Mouse (Mus musculus): ENCODE data around the gene Herc3.
"Not testable (repeated sequence)": the region's sequence is repeated elsewhere in the genome, so short reads cannot be mapped to it uniquely, and the experiment has no call there.

The Herc3 gene

GRCm38 (mm10) chr6:58831232-58832009 is at the start of gene Herc3:
Herc3 (plus strand) TSS chr6:58831465.
- DNase-seq = peak; percentile 84

- DNase-seq = no peak
These were observed 29.9 kb upstream of the Herc3 start for GRCm38 (mm10) chr6:58801394-58801793.

DNA sequence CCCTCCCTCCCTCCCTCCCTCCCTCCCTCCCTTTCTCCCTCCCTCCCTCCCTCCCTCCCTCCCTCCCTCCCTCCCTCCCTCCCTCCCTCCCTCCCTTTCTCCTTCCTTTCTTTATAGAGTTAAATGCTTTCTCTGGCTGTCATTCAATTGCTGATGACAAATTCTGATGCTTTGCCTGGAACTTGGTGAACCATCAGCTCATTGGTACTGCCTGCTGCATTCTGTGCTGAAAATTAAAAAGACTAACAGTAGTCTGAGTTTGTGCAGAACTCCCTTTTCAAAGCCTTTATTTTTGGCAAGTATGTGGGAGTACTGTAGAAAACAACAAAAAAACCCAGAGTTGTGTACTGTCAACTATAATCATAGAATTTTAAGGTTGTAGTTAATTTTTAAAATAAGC is 16.9 kb upstream of the Herc3 start:
- no peak for DNase-seq

DNA sequence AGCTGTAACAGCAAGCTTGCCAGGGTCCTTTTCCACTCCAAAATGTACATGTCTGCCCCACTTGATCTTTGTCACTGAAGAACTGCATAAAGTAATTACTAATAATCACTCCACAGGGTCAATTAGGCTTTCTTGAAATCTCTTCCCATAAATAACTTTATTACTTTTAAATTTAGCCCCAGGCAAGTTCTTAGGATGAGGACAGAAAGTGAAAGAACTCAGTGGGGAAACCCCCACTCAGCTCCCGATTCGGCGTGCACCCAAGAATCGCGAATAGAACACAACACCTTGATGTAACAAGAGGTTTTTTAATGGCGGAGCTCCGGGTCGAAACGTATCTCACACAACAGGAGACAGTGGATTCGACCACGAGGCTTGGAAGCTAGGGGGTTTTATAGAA is 14.2 kb upstream of the Herc3 start:
- not testable (repeated sequence) for DNase-seq

- DNase-seq = no peak
These were observed 5.6 kb upstream of the Herc3 start for GRCm38 (mm10) chr6:58825619-58826018.

DNA sequence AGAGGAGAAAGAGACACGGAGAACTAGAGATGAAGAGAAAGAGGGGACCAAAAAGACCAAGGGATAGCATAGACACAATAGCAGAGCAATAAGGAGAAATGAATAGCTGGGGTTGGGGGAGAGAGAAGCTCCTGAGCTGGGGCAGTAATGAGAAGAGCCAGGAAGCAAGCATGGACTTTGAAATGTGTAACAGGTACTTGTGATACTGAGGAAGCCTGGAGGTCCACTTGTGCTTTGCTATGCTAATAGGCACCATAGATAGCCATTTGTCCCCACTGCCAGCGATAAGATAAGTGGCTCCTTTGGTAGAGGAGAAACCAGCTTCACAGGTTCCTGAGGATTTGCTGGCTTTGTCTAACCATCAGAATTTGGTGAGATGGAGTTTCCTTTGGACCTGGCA is 5.2 kb upstream of the Herc3 start:
- DNase-seq = no peak

GRCm38 (mm10) chr6:58828582-58828981 is 2.7 kb upstream of the Herc3 start:
- no peak for DNase-seq

GRCm38 (mm10) chr6:58830840-58831231 is 429 bp upstream of the Herc3 start:
- no peak for DNase-seq

DNA sequence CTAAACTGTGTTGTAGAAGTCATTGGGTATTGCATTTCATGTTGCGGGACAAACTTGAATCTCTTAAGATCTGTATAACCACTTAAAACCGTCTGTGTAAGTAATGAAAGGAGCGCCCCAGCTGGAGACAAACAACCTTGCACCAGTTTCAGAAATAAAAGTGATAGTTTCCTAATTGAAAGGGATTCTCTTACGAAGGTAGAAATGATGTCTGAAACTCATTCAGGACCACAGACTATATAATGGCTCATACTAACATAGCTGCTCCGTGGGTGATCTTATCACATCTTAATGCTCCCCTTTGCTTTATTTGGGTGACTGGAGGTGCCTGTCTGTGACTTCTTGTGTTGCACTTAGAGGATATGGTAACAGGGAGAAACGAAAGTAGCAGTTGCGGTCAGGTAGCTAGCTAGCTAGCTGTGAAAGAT is 1.3 kb downstream of the Herc3 start:
- DNase-seq = no peak

GRCm38 (mm10) chr6:58834470-58834869 is 3.2 kb downstream of the Herc3 start:
- DNase-seq = no peak

DNA sequence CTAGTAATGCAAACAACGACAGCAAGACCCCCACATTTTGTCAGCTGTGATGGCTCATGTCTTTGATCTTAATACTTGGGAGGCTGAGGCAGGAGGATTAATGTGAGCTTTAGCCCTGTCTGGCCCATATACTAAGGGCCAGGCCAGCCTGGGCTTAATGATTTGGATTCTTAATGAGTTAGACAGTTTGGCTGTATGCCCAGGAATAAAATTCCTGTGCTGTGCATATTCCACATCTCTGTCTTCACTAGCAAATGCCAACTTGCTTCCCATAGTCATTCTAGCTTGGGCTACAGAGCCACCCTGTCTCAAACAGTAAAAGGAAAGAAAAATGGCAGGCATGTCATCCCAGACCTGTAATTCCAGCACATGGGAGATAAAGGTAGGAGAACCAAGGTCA is 4.3 kb downstream of the Herc3 start:
- DNase-seq = no peak

DNA sequence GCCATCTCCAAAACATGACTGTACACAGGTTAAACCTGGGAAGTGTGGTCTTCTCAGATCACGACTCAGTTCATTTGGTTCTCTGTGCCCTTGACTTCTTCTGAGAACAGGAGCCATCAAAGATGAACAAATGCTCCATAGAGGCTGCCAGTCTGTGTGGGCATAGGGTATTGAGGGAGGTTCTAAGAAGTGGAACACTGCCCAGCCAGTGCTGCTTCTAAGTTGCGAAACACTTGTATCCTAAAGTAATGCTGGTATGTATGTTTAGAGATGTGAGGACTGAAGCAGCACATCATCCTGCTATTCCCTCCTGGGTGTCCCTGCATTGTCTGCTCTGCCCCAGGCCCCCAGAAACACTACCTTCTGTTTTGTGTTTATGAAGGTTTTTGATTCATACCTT is 5.2 kb downstream of the Herc3 start:
- DNase-seq = no peak

GRCm38 (mm10) chr6:58837917-58838316 is 6.7 kb downstream of the Herc3 start:
- DNase-seq = no peak

DNA sequence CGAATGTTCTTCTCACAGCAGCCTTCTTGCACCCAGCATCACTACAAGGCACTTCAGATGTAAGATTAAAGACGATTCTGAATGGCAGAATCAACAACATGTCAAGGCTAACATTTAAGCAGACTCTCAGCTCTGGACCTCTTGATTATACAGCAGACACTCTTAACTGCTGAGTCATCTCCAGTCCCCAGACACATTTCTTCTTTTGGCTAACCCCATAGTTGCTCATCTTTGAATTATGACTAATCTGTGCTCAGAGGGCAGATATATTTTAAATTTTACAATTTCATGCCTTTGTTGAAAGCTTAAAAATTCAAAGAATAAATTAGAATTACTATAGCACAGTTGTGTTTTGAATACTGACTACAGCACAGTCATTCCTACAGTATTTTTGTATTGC is 9.9 kb downstream of the Herc3 start:
- no peak for DNase-seq

DNA sequence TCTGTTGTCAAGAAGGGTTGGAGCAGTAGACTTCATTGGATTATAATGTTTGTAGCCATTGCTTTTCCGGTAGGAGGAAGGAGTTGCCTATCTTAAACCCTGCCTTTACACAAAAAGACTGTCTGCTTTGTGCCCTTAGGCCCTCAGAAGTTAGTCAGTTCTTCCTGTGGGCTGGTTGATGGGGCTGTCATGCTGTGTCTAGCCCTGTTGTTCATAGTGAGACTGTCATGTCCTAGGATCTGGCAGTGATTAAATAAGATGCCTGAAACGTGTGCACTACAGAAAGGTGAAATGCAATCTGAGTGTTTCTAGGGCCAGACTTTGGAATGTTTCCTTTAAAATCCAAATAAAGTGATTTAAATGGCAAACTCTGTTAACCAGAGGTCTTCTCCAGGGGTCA is 10.9 kb downstream of the Herc3 start:
- DNase-seq = no peak

GRCm38 (mm10) chr6:58843580-58843979 is 12.3 kb downstream of the Herc3 start:
- DNase-seq = no peak

DNA sequence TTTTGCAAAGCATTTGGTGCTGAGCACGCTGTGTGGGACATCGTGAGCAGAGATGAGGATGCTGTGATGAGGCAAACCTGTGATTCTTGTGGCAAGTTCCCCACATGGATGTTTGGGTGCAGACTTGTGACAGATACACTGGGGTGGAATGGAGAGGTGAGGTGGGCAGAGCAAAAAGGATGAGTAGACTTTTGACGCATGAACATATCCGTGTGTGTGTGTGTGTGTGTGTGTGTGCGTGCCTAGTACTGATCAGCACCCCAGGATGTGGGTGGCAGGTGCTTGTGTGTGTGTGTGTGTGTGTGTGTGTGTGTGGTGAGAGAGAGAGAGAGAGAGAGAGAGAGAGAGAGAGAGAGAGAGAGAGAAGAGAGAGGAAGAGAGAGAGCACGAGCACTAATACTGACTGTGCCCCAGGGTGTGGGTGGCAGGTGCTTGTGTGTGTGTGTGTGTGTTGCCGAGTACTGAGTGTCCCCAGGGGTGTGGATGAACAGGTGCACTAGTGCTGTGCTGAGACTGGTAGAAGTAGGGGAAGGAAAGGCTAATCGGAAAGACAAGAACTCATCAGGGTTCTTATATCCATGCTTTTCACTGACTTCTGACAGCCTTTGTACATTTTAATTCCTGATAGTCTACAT is 13.0 kb downstream of the Herc3 start:
- DNase-seq = no peak

DNA sequence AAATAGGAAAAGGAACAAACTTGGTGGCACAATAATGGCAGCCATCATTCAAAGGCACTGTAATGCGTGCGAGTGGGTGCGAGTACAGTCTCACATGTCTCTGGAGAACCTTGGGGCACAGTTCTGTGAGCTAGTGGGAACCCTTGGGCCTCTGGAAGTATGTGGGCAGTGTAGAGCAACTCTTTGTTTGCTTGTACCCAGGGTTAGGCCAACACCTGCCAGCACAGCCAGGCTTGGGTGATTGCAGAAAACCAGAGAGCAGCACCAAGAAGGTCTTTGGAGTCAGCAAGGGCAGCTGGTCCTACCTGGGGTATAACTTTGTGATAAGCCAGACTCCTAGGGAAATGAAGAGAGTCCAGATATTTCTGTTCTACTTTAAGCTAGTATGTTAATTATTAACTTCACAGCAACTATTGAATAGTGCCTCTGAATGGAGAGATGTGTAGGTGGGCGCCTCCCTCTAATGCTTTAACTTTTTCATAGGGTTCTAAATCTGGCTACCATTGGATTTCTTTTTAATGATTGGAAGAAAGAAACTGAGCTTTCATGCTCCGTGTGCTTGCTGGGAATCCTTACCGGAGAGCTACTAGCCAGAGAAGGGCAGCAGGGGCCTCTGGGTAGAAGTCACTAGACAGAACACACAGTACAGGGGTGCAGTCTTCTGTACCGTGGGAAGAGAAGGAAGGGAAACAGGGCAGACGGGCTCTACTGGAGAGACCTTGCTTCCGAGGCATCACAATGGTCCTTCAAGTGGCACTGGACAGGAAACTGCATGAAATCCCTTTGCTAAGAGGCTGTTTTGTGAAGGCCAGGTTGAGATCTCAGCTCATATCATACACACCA is 15.8 kb downstream of the Herc3 start:
- no peak for DNase-seq

- no peak for DNase-seq
These were observed 16.6 kb downstream of the Herc3 start for GRCm38 (mm10) chr6:58847836-58848235.

- no peak for DNase-seq
These were observed 18.1 kb downstream of the Herc3 start for GRCm38 (mm10) chr6:58849356-58849755.

DNA sequence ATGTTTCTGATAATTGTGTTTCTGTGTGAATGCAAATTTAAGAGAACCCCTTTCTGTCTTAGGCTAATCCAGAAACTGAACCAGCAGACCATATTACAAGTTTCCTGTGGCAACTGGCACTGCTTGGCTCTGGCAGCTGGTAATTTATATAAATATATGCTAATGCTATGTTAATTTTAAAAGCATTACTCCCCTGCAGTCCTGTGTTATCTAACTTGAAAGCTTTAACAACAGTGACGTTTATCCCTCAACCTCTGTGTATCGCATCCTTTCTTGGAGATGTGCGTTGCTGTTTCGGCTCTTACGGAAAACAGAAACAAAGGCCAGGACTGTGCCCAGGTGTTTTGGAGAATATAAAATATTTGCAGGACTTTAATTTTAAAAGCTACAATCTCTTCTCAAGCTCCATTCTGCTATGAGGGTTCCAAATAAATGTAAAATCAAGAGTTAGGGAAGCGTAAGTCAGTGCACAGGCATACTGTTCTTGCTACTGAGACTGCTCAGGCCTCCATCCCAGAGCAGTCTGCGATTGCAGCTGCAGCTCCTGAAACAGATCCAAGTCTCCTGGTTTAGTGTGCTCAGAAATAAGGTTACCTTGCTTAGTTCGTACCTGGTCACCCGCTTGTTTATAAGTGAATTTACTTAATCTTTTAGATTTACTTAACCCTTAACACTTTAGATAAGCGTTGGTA is 24.6 kb downstream of the Herc3 start:
- no peak for DNase-seq

GRCm38 (mm10) chr6:58856494-58856893 is 25.2 kb downstream of the Herc3 start:
- DNase-seq = no peak

- DNase-seq = no peak
These were observed 28.3 kb downstream of the Herc3 start for GRCm38 (mm10) chr6:58859517-58859916.
